In genomic region chr1:36476426-36476825, GRCm38 (mm10) we compare ENCODE assay signal across 12 mouse cellular contexts. TPM values are rescaled to one million over a fixed set of nuclear protein-coding genes. Genes with fewer than 3 reads are reported as not detected.
DNase-seq lines count a peak whose midpoint lies in the region; ATAC-seq lines count a peak whose summit lies in the region.
"Had no signal": no experiment of that assay in that cellular context is flagged by ENCODE, and none has a peak within 500 bp of the region (broad histone marks: within the 10 kb centered on the region; RNA-seq: fewer than 3 reads in every experiment).

No protein-coding gene starts in this region.

- H3K9me3 ChIP-seq in forebrain, embryonic 15.5 days, result no peaks in the 10 kb centered on the region
- no peaks in the 10 kb centered on the region for H3K9me3 ChIP-seq in forebrain, embryonic 14.5 days (replicated peaks; ENCODE audit: control insufficient read depth, low read length)
- no peaks in the 10 kb centered on the region for H3K9me3 ChIP-seq in neural tube, embryonic 12.5 days
- no peaks in the 10 kb centered on the region for H3K9me3 ChIP-seq in limb, embryonic 13.5 days
- H3K9me3 ChIP-seq: midbrain, embryonic 12.5 days had no signal

- peaks cover 61% of the 10 kb centered on the region for H3K4me1 ChIP-seq in forebrain, embryonic 15.5 days
- H3K4me1 ChIP-seq in forebrain, embryonic 14.5 days (ENCODE audit: control insufficient read depth, insufficient read depth, low read length), result peaks cover 47% of the 10 kb centered on the region
- peaks cover 47% of the 10 kb centered on the region for H3K4me1 ChIP-seq in neural tube, embryonic 12.5 days
- peaks cover 78% of the 10 kb centered on the region for H3K4me1 ChIP-seq in limb, embryonic 13.5 days

- intact Hi-C loops in gastrocnemius, postnatal 36 days (cut with DNase I), result no loop called here

- peak overlapping the region; percentile 58; the same call in 1 of the 2 replicates for H3K4me2 ChIP-seq in forebrain, embryonic 15.5 days (replicated peaks)
- no peak overlapping the region for H3K4me2 ChIP-seq in forebrain, embryonic 14.5 days (ENCODE audit: low read length)
- peak overlapping the region; percentile 65; the same call in 1 of the 2 replicates for H3K4me2 ChIP-seq in neural tube, embryonic 12.5 days (replicated peaks)
- peak overlapping the region; percentile 83 for H3K4me2 ChIP-seq in limb, embryonic 13.5 days (replicated peaks)

- no peak for ATAC-seq in forebrain, embryonic 15.5 days (replicated peaks)
- no peak for ATAC-seq in forebrain, embryonic 14.5 days
- ATAC-seq in neural tube, embryonic 12.5 days (ENCODE audit: low FRiP score, low read depth), result no peak
- ATAC-seq in limb, embryonic 13.5 days (ENCODE audit: low FRiP score, low read depth), result no peak

- no peak overlapping the region for H3K27ac ChIP-seq in forebrain, embryonic 15.5 days (replicated peaks)
- no peak overlapping the region for H3K27ac ChIP-seq in forebrain, embryonic 14.5 days (ENCODE audit: low read depth, low read length)
- no peak overlapping the region for H3K27ac ChIP-seq in neural tube, embryonic 12.5 days
- H3K27ac ChIP-seq in limb, embryonic 13.5 days, result peak overlapping the region; percentile 91
- H3K27ac ChIP-seq: midbrain, embryonic 12.5 days had no signal

- no peak overlapping the region for H3K4me3 ChIP-seq in forebrain, embryonic 15.5 days
- no peak overlapping the region for H3K4me3 ChIP-seq in forebrain, embryonic 14.5 days (ENCODE audit: low read depth, low read length)
- H3K4me3 ChIP-seq in neural tube, embryonic 12.5 days, result no peak overlapping the region
- peak overlapping the region; percentile 68 for H3K4me3 ChIP-seq in limb, embryonic 13.5 days
- H3K4me3 ChIP-seq: midbrain, embryonic 12.5 days had no signal

- H3K36me3 ChIP-seq in forebrain, embryonic 15.5 days, result no peaks in the 10 kb centered on the region
- H3K36me3 ChIP-seq in forebrain, embryonic 14.5 days (ENCODE audit: control insufficient read depth, insufficient read depth, low read length), result no peaks in the 10 kb centered on the region
- H3K36me3 ChIP-seq in neural tube, embryonic 12.5 days, result no peaks in the 10 kb centered on the region
- H3K36me3 ChIP-seq in limb, embryonic 13.5 days, result peaks cover 5% of the 10 kb centered on the region; the same call in 1 of the 2 replicates
- H3K36me3 ChIP-seq: midbrain, embryonic 12.5 days had no signal

- no peaks in the 10 kb centered on the region for H3K27me3 ChIP-seq in forebrain, embryonic 15.5 days
- no peaks in the 10 kb centered on the region for H3K27me3 ChIP-seq in forebrain, embryonic 14.5 days (replicated peaks; ENCODE audit: control insufficient read depth, insufficient read depth, low read length)
- no peaks in the 10 kb centered on the region for H3K27me3 ChIP-seq in neural tube, embryonic 12.5 days (replicated peaks)
- no peaks in the 10 kb centered on the region for H3K27me3 ChIP-seq in limb, embryonic 13.5 days
- H3K27me3 ChIP-seq: midbrain, embryonic 12.5 days had no signal

- WGBS in forebrain, embryonic 15.5 days, result 84% methylated on average over 7 of the region's 7 CpGs
- 88% methylated on average over 7 of the region's 7 CpGs for WGBS in forebrain, embryonic 14.5 days
- WGBS in neural tube, embryonic 12.5 days, result 84% methylated on average over 7 of the region's 7 CpGs
- WGBS in limb, embryonic 13.5 days, result 63% methylated on average over 7 of the region's 7 CpGs

- no peak for DNase-seq in forebrain, embryonic 14.5 days (ENCODE audit: low spot score)
- DNase-seq in neural tube, embryonic 10.5 days (ENCODE audit: extremely low spot score, low spot score), result no peak
- DNase-seq in spleen, adult 18-20 months, result no peak
- DNase-seq in gastrocnemius, postnatal 36 days, result no peak
- DNase-seq in frontal cortex, postnatal 25 days (ENCODE audit: low spot score in 2 of 2), result no peak
- DNase-seq: lung, adult 18-20 months; right cerebral cortex, adult 18-20 months; thymus, postnatal 36 days had no signal

- no peak overlapping the region for H3K9ac ChIP-seq in forebrain, embryonic 15.5 days (replicated peaks)
- no peak overlapping the region for H3K9ac ChIP-seq in forebrain, embryonic 14.5 days (ENCODE audit: low read length)
- no peak overlapping the region for H3K9ac ChIP-seq in neural tube, embryonic 12.5 days
- 0 out of 2 replicates have a peak overlapping the region, but pooled peaks have one; percentile 35 for H3K9ac ChIP-seq in limb, embryonic 13.5 days
- H3K9ac ChIP-seq: midbrain, embryonic 12.5 days had no signal

RNA-seq across cellular contexts. Expression of gene Cnnm4, which starts 5.0 kb away (rescaled TPM):
- polyA plus RNA-seq in forebrain, embryonic 15.5 days (2015; fragmentation: Nextera tagmentation; extraction: Ambion mirVana), result 9.8 and 9.9 TPM in 2 replicates
- polyA plus RNA-seq in forebrain, embryonic 14.5 days (2014; fragmentation: Nextera tagmentation; extraction: Ambion mirVana), result 7.8 and 9.0 TPM in 2 replicates
- 10.1 and 10.6 TPM in 2 replicates for polyA plus RNA-seq in neural tube, embryonic 12.5 days (2016; fragmentation: Nextera tagmentation; extraction: Ambion mirVana)
- polyA plus RNA-seq in limb, embryonic 13.5 days (2015; fragmentation: Nextera tagmentation; extraction: Ambion mirVana), result 19.5 and 20.4 TPM in 2 replicates
- total RNA-seq in gastrocnemius, postnatal 36 days (2021), result 1 to 10 TPM; 7.0 to 7.1 TPM

RNA-seq across cellular contexts. Expression of gene Lman2l, which starts 31.4 kb away (rescaled TPM):
- 66.3 and 68.4 TPM in 2 replicates for polyA plus RNA-seq in forebrain, embryonic 15.5 days (2015; fragmentation: Nextera tagmentation; extraction: Ambion mirVana)
- polyA plus RNA-seq in forebrain, embryonic 14.5 days (2014; fragmentation: Nextera tagmentation; extraction: Ambion mirVana), result 32.6 and 39.3 TPM in 2 replicates
- polyA plus RNA-seq in neural tube, embryonic 12.5 days (2016; fragmentation: Nextera tagmentation; extraction: Ambion mirVana), result 71.2 and 73.2 TPM in 2 replicates
- 53.2 and 56.8 TPM in 2 replicates for polyA plus RNA-seq in limb, embryonic 13.5 days (2015; fragmentation: Nextera tagmentation; extraction: Ambion mirVana)
- total RNA-seq in gastrocnemius, postnatal 36 days (2021), result 10 to 100 TPM; 16.5 to 19.0 TPM

RNA-seq across cellular contexts. Expression of gene Cnnm3, which starts 35.2 kb away (rescaled TPM):
- 5.2 and 5.9 TPM in 2 replicates for polyA plus RNA-seq in forebrain, embryonic 15.5 days (2015; fragmentation: Nextera tagmentation; extraction: Ambion mirVana)
- 5.2 and 5.9 TPM in 2 replicates for polyA plus RNA-seq in forebrain, embryonic 14.5 days (2014; fragmentation: Nextera tagmentation; extraction: Ambion mirVana)
- polyA plus RNA-seq in neural tube, embryonic 12.5 days (2016; fragmentation: Nextera tagmentation; extraction: Ambion mirVana), result 3.7 and 5.3 TPM in 2 replicates
- polyA plus RNA-seq in limb, embryonic 13.5 days (2015; fragmentation: Nextera tagmentation; extraction: Ambion mirVana), result 3.7 and 4.4 TPM in 2 replicates
- total RNA-seq in gastrocnemius, postnatal 36 days (2021), result 10 to 100 TPM; 10.8 to 12.2 TPM
